Mouse (Mus musculus): ENCODE results near the gene Gm8246. TPM values are rescaled to one million over a fixed set of nuclear protein-coding genes. Genes with fewer than 3 reads are reported as not detected.
"Not testable (repeated sequence)": the region's sequence is repeated elsewhere in the genome, so short reads cannot be mapped to it uniquely, and the experiment has no call there.

The Gm8246 gene
- not detected for polyA plus RNA-seq (2021)

GRCm38 (mm10) chr14:5477730-5478129, at the start of gene Gm8246:
Gene Gm8246 (minus strand): TSS chr14:5477830.
- ATAC-seq; DNase-seq (ENCODE audit: low read depth, low spot score); CTCF ChIA-PET; in situ Hi-C loops (cut with MboI; ENCODE audit: low pct_unique_long_range_greater_than_20kb); H3K27me3 ChIP-seq; POLR2A ChIA-PET: not testable (repeated sequence)

GRCm38 (mm10) chr14:5501374-5501773, 23.7 kb upstream of the Gm8246 start, which contains the start of gene Gm3488:
Gene Gm3488 (plus strand): TSS chr14:5501674.
- H3K27me3 ChIP-seq; DNase-seq (ENCODE audit: low read depth, low spot score); POLR2A ChIA-PET; ATAC-seq; in situ Hi-C loops (cut with MboI; ENCODE audit: low pct_unique_long_range_greater_than_20kb); CTCF ChIA-PET: not testable (repeated sequence)

- in situ Hi-C loops (cut with MboI; ENCODE audit: low pct_unique_long_range_greater_than_20kb); ATAC-seq; DNase-seq (ENCODE audit: low read depth, low spot score); CTCF ChIA-PET; POLR2A ChIA-PET; H3K27me3 ChIP-seq: not testable (repeated sequence)
These were observed 6.3 kb upstream of the Gm8246 start, which contains the start of gene Gm3187 for GRCm38 (mm10) chr14:5483907-5484306. Gene Gm3187 (plus strand): TSS chr14:5484207.

- ATAC-seq; in situ Hi-C loops (cut with MboI; ENCODE audit: low pct_unique_long_range_greater_than_20kb); DNase-seq (ENCODE audit: low read depth, low spot score); POLR2A ChIA-PET; CTCF ChIA-PET; H3K27me3 ChIP-seq: not testable (repeated sequence)
These were observed 17.2 kb downstream of the Gm8246 start for GRCm38 (mm10) chr14:5460469-5460868.

GRCm38 (mm10) chr14:5455367-5455766, 22.3 kb downstream of the Gm8246 start, which contains the start of gene Gm3194:
Gene Gm3194 (minus strand): TSS chr14:5455467.
- H3K27me3 ChIP-seq; in situ Hi-C loops (cut with MboI; ENCODE audit: low pct_unique_long_range_greater_than_20kb); DNase-seq (ENCODE audit: low read depth, low spot score); ATAC-seq; POLR2A ChIA-PET; CTCF ChIA-PET: not testable (repeated sequence)

Other genes starting within 250 kb of the Gm8246 start
- gene Gm3526, start 217.2 kb downstream of the Gm8246 start, polyA plus RNA-seq (2021), result not detected
- not detected for gene Gm3542, start 142.9 kb downstream of the Gm8246 start, polyA plus RNA-seq (2021)
- not detected for gene Gm3500, start 88.8 kb downstream of the Gm8246 start, polyA plus RNA-seq (2021)
- gene Gm3194, start 22.4 kb downstream of the Gm8246 start, polyA plus RNA-seq (2021), result not detected
- not detected for gene Gm3187, start 6.4 kb upstream of the Gm8246 start, polyA plus RNA-seq (2021)
- gene Gm3488, start 23.8 kb upstream of the Gm8246 start, polyA plus RNA-seq (2021), result not detected
- gene Gm3532, start 60.7 kb upstream of the Gm8246 start, polyA plus RNA-seq (2021), result not detected
- gene Gm8265, start 155.2 kb upstream of the Gm8246 start, polyA plus RNA-seq (2021), result not detected
- not detected for gene Gm9603, start 209.6 kb upstream of the Gm8246 start, polyA plus RNA-seq (2021)